ENCODE assay signal across 43 mouse cellular contexts in genomic region chr9:119258785-119259184, GRCm38 (mm10). TPM values are rescaled to one million over a fixed set of nuclear protein-coding genes. Genes with fewer than 3 reads are reported as not detected.
"Had no signal": no experiment of that assay in that cellular context is flagged by ENCODE, and none has a peak within 500 bp of the region (broad histone marks: within the 10 kb centered on the region; RNA-seq: fewer than 3 reads in every experiment).

No protein-coding gene starts in this region.

- H3K9me3 ChIP-seq: limb, embryonic 10.5 days; limb, embryonic 12.5 days; limb, embryonic 13.5 days; limb, embryonic 15.5 days; liver, embryonic 12.5 days; liver, embryonic 13.5 days; liver, embryonic 15.5 days; lung, embryonic 15.5 days; megakaryocyte, embryonic 14.5 days; midbrain, embryonic 10.5 days; midbrain, embryonic 12.5 days; midbrain, embryonic 13.5 days; midbrain, embryonic 15.5 days; neural tube, embryonic 12.5 days had no signal

- H3K27me3 ChIP-seq: limb, embryonic 12.5 days; limb, embryonic 13.5 days; limb, embryonic 15.5 days; liver, embryonic 12.5 days; liver, embryonic 13.5 days; liver, embryonic 15.5 days; lung, embryonic 15.5 days; megakaryocyte, embryonic 14.5 days; midbrain, embryonic 12.5 days; midbrain, embryonic 13.5 days; midbrain, embryonic 15.5 days; neural tube, embryonic 12.5 days had no signal

- H3K9ac ChIP-seq: limb, embryonic 12.5 days; limb, embryonic 13.5 days; limb, embryonic 15.5 days; liver, embryonic 12.5 days; liver, embryonic 13.5 days; liver, embryonic 14.5 days; liver, embryonic 15.5 days; liver, postnatal 0 days; lung, embryonic 14.5 days; lung, embryonic 15.5 days; midbrain, embryonic 12.5 days; midbrain, embryonic 13.5 days; midbrain, embryonic 15.5 days; neural tube, embryonic 12.5 days had no signal

- H3K4me3 ChIP-seq: limb, embryonic 10.5 days; limb, embryonic 12.5 days; limb, embryonic 13.5 days; limb, embryonic 15.5 days; liver, embryonic 12.5 days; liver, embryonic 13.5 days; liver, embryonic 15.5 days; lung, embryonic 15.5 days; megakaryocyte, embryonic 14.5 days; midbrain, embryonic 10.5 days; midbrain, embryonic 12.5 days; midbrain, embryonic 13.5 days; midbrain, embryonic 15.5 days; myocyte; neural tube, embryonic 12.5 days had no signal

- DNase-seq: left cerebral cortex, postnatal 4 days; liver; liver, embryonic 13.5 days; liver, postnatal 0 days; lung, adult 18-20 months; lung, adult 2 months; lung, embryonic 14.5 days; lung, postnatal 10 days; lung, postnatal 14 days; lung, postnatal 36 days; midbrain, embryonic 14.5 days had no signal

- H3K4me2 ChIP-seq: limb, embryonic 12.5 days; limb, embryonic 13.5 days; limb, embryonic 15.5 days; liver, embryonic 11.5 days; liver, embryonic 12.5 days; liver, embryonic 13.5 days; liver, embryonic 15.5 days; lung, embryonic 14.5 days; lung, embryonic 15.5 days; midbrain, embryonic 11.5 days; midbrain, embryonic 12.5 days; midbrain, embryonic 13.5 days; midbrain, embryonic 15.5 days; neural tube, embryonic 12.5 days had no signal

- H3K27ac ChIP-seq: limb, embryonic 10.5 days; limb, embryonic 12.5 days; limb, embryonic 13.5 days; limb, embryonic 15.5 days; liver, embryonic 12.5 days; liver, embryonic 13.5 days; liver, embryonic 14.5 days; liver, embryonic 15.5 days; lung, embryonic 15.5 days; macrophage; midbrain, embryonic 10.5 days; midbrain, embryonic 12.5 days; midbrain, embryonic 13.5 days; midbrain, embryonic 15.5 days; neural tube, embryonic 12.5 days had no signal

- H3K4me1 ChIP-seq: limb, embryonic 10.5 days; limb, embryonic 12.5 days; limb, embryonic 13.5 days; limb, embryonic 15.5 days; liver, embryonic 12.5 days; liver, embryonic 13.5 days; liver, embryonic 15.5 days; lung, embryonic 15.5 days; midbrain, embryonic 10.5 days; midbrain, embryonic 12.5 days; midbrain, embryonic 13.5 days; midbrain, embryonic 15.5 days; neural tube, embryonic 12.5 days had no signal

RNA-seq across cellular contexts. Expression of gene Slc22a13, which starts 49.9 kb away (rescaled TPM):
- total RNA-seq: left cerebral cortex, postnatal 10 days; left cerebral cortex, postnatal 25 days; left cerebral cortex, postnatal 36 days; left cerebral cortex, postnatal 4 days; liver, adult 2 months; megakaryocyte progenitor cell, adult 5-6 weeks; megakaryocyte, adult 5-6 weeks; megakaryocyte-erythroid progenitor cell, adult 5-6 weeks; midbrain, postnatal 0 days; monocyte, adult 5-6 weeks had no signal
- polyA plus RNA-seq: limb, embryonic 10.5 days; limb, embryonic 11.5 days; limb, embryonic 12.5 days; limb, embryonic 13.5 days; limb, embryonic 15.5 days; liver, embryonic 11.5 days; liver, embryonic 12.5 days; liver, embryonic 13.5 days; liver, embryonic 15.5 days; liver, postnatal 0 days; lung, embryonic 14.5 days; lung, embryonic 15.5 days; lung, embryonic 16.5 days; lung, postnatal 0 days; macrophage; midbrain, embryonic 10.5 days; midbrain, embryonic 11.5 days; midbrain, embryonic 12.5 days; midbrain, embryonic 13.5 days; midbrain, embryonic 15.5 days; midbrain, embryonic 16.5 days; myocyte; neural tube, embryonic 11.5 days; neural tube, embryonic 12.5 days had no signal
